Mouse (Mus musculus): ENCODE results near the gene Vmn1r82.

The Vmn1r82 gene

GRCm38 (mm10) chr7:12300130-12300529 is at the start of gene Vmn1r82:
Gene Vmn1r82 (plus strand): TSS chr7:12300430.
- DNase-seq: no peak

GRCm38 (mm10) chr7:12268169-12268568 is 32.1 kb upstream of the Vmn1r82 start, which contains the start of gene Vmn1r81:
Gene Vmn1r81 (minus strand): TSS chr7:12268269.
- no peak for DNase-seq

- DNase-seq: no peak
Measured at GRCm38 (mm10) chr7:12329381-12329780, 29.2 kb downstream of the Vmn1r82 start, which contains the start of gene Vmn1r83. Gene Vmn1r83 (minus strand): TSS chr7:12329481.
